Mouse (Mus musculus): ENCODE data around the gene Itpkc. TPM values are rescaled to one million over a fixed set of nuclear protein-coding genes. Genes with fewer than 3 reads are reported as not detected.

The Itpkc gene
- polyA plus RNA-seq, 1 experiment from 2014 or later, result 7.1 TPM

DNA sequence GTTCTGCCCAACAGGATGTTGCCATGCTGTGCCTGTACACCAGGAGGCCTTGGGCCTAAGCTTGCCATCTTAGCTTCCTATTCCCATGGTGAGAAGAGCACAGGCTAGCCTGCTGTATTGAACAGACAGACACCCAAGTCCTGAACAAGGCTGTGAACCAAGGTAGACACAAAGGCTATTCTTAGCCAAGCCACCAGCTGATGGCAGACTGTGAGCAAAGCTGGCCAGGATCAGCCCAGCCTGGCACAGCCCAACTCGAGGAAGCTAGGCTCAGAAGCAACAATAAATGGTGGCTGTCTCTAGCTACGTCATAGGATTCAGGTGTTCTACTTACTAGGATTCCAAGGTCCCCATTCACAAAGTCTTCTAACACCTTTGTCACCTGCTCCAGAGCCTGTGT is 15.8 kb downstream of the Itpkc start:
- H3K4me1 ChIP-seq, result no peaks in the 10 kb centered on the region
- no peak for ATAC-seq (replicated peaks)
- H3K36me3 ChIP-seq, result peaks cover 69% of the 10 kb centered on the region
- H3K9ac ChIP-seq (replicated peaks), result no peak overlapping the region
- no peak overlapping the region for H3K4me3 ChIP-seq
- whole genome bisulfite sequencing, result 79% methylated on average over 2 of the region's 2 CpGs
- H3K27me3 ChIP-seq, result no peaks in the 10 kb centered on the region
- H3K27ac ChIP-seq (replicated peaks), result no peak overlapping the region
- H3K9me3 ChIP-seq, result no peaks in the 10 kb centered on the region
- H3K4me2 ChIP-seq (replicated peaks), result no peak overlapping the region

DNA sequence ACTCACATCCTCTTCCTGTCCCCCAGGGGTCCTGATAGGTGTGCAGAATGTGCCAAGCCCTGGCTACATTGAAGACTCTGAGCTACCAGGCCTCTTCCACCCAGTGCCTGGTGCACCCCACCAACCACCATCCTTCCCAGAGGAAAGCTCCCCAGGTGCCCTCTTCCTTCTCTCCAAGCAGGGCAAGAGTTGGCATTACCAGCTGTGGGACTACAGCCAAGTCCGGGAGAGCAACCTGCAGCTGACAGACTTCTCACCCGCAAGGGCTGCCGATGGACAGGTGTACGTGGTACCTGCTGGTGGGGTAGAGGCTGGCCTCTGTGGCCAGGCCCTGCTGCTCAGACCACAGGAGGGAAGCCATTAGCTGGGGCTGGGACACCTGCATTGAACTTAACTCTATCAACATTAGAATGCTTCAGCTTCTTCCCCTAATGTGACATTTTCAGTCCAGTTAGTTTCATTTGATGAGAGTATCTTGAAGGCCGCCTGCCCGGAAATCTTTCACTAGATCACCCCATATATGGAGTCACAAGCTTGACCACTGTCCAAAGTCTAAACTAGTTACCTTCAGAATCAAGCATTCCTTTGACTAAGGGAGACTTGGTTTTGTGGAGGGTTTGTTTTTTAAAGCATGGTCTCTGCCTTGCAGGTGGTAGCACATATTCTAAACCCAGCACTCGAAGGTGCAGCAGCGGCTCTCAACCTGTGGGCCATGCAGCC is 24.6 kb downstream of the Itpkc start:
- Histone ChIP-seq H3K9ac (replicated peaks) (no peak overlapping the region), H3K27ac (replicated peaks) (no peak overlapping the region), H3K27me3 (no peaks in the 10 kb centered on the region), H3K9me3 (no peaks in the 10 kb centered on the region), H3K4me3 (no peak overlapping the region), H3K4me1 (no peaks in the 10 kb centered on the region), H3K36me3 (peaks cover 36% of the 10 kb centered on the region), H3K4me2 (replicated peaks) (no peak overlapping the region)
- WGBS, result 96% methylated on average over 8 of the region's 8 CpGs
- no peak for ATAC-seq (replicated peaks)

DNA sequence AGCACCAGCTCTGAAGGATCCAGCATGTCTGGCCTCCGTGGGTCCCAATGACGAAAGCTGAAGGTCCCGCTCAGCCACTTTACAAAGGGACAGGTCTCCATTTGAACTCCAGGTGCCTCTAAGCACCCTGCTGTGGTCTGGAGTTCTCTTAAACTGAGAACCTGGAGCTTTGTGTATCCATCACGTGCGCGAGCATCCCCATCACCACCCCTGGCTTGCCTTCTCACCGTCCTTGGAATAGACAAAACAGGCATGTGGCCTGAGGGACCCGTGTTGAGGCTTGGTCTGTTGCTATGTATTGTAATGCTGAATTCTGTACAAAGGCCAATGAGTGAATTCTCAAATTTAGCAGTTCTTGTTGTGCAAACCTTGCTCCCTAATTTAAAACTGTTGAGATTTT is 29.7 kb downstream of the Itpkc start:
- 95% methylated on average over 8 of the region's 8 CpGs for WGBS
- peaks cover 15% of the 10 kb centered on the region for H3K36me3 ChIP-seq
- ATAC-seq (replicated peaks), result no peak
- peaks cover 16% of the 10 kb centered on the region for H3K4me1 ChIP-seq
- H3K4me2 ChIP-seq (replicated peaks), result no peak overlapping the region
- H3K27me3 ChIP-seq, result no peaks in the 10 kb centered on the region
- no peak overlapping the region for H3K4me3 ChIP-seq
- H3K9ac ChIP-seq (replicated peaks), result no peak overlapping the region
- H3K9me3 ChIP-seq, result no peaks in the 10 kb centered on the region
- no peak overlapping the region for H3K27ac ChIP-seq (replicated peaks)

DNA sequence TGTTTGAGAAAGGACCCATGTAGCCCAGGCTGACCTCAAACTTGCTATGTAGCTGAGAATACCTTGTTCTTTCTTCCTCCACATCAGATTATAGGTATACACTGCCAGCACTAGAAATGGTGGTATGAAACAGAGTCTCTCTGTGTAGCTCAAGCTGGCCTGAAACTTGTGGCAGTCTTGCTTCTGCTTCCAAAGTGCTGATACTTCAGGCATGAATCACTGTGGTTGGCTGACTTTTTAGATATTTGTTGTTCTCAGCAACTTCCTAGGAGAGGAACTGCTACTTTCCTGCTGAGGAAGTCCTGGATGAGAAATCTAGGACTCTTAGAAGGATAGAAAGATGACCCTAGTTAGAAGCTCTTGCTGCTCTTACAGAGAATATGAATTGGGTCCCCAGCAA is 30.1 kb downstream of the Itpkc start:
- ATAC-seq (replicated peaks), result no peak
- no peaks in the 10 kb centered on the region for H3K9me3 ChIP-seq
- no peak overlapping the region for H3K4me3 ChIP-seq
- no peak overlapping the region for H3K27ac ChIP-seq (replicated peaks)
- H3K9ac ChIP-seq (replicated peaks), result no peak overlapping the region
- peaks cover 21% of the 10 kb centered on the region for H3K4me1 ChIP-seq
- peaks cover 12% of the 10 kb centered on the region for H3K36me3 ChIP-seq
- H3K4me2 ChIP-seq (replicated peaks), result no peak overlapping the region
- H3K27me3 ChIP-seq, result no peaks in the 10 kb centered on the region

DNA sequence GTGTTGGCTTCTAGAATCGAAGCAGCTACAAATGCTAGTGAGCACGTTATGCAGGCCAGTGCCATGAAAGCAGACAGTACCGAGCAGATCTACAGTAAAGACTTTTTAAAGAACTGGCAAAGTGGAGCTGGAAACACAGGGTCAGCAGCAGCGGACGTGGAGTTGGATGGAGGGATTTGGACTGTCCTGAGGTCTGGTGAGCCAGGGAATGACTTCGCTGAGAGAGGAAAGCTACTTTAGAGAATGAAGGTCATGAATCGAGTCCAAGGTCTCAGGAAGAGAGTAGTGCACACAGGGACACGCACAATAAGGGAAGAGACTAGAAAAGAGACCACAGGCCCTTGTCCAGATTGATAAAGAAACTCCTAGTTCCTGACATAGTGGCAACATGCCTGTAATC is 30.8 kb downstream of the Itpkc start:
- H3K9me3 ChIP-seq, result no peaks in the 10 kb centered on the region
- no peak overlapping the region for H3K9ac ChIP-seq (replicated peaks)
- H3K27me3 ChIP-seq, result no peaks in the 10 kb centered on the region
- H3K4me3 ChIP-seq, result no peak overlapping the region
- ATAC-seq (replicated peaks), result no peak
- peaks cover 26% of the 10 kb centered on the region for H3K4me1 ChIP-seq
- H3K4me2 ChIP-seq (replicated peaks), result no peak overlapping the region
- WGBS, result 92% methylated on average over 8 of the region's 8 CpGs
- peaks cover 12% of the 10 kb centered on the region; the same call in 1 of the 2 replicates for H3K36me3 ChIP-seq
- no peak overlapping the region for H3K27ac ChIP-seq (replicated peaks)

DNA sequence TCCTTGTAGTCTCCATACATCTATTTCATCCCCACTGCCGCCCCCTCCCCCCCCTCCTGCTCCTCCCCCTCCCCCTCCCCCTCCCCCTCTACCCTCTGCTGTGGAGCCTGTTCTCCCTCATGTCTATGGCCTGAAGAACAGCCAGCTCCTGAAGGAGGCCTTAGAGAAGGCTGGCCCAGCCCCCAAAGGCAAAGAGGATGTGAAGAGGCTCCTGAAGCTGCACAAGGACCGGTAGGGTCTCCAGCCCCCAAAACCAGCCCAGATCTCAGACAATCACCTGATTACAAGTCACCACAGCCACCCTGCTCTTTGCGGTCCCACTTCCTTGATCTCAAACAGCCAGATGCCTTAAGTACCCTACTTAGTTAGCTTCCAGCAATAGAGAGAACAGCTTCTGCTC is 31.3 kb downstream of the Itpkc start:
- no peak for ATAC-seq (replicated peaks)
- H3K4me1 ChIP-seq, result peaks cover 26% of the 10 kb centered on the region
- no peak overlapping the region for H3K27ac ChIP-seq (replicated peaks)
- H3K4me2 ChIP-seq (replicated peaks), result no peak overlapping the region
- 96% methylated on average over 3 of the region's 3 CpGs for WGBS
- peaks cover 16% of the 10 kb centered on the region for H3K36me3 ChIP-seq
- no peak overlapping the region for H3K4me3 ChIP-seq
- H3K9me3 ChIP-seq, result no peaks in the 10 kb centered on the region
- no peaks in the 10 kb centered on the region for H3K27me3 ChIP-seq
- H3K9ac ChIP-seq (replicated peaks), result no peak overlapping the region

DNA sequence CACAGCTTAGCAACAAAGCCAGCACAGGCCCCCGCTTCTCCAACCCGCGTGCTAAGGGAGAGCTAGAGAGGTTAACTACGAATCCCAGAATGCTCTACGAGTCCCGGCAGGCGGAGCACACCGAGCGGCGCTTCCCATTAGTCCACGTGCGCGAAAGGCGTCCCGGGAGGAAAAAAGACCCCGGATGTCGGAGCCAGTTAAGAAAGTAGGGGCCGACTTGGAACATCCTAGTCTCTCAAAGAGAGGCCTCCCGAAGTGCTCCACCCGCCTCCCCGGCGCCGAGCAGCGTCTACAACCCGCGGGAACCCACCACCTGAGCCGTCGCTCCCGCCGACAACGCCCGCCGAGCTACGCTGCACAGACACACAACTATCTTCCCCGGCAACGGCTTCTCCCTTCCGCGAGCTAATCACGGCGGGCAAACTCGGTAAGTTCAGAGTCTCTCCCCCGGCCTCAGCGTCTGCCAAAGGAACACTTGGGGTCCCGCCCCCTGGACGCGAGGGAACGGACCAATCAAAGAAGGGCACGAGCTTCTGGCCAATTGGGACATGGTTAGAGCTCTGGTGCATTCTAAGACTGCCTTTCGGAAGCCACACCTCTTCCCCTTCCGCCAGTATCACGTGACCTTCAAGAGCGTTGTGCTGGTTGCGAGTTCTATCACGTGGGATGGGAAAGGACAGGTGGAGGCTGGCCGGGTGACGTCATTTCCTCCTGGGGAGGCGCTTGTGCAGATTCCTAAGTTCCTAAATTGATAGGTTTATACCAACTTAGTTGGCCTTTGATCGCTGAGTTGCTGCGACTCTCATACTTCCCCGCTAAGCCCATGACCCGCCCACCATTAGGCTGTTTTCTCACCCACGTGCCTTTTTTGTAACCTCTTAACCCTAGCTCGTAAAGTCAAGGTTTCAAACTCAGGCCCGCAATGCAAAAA is 32.5 kb downstream of the Itpkc start, which contains the start of the genes BC024978 and Snrpa:
TSS of gene BC024978 (plus strand) at position 101 of the 931 bp plus-strand sequence.
TSS of gene Snrpa (minus strand) at position 591 of the 931 bp plus-strand sequence.
- Histone ChIP-seq H3K27ac (replicated peaks) (peak within 1 kb of the TSS; percentile 98), H3K9me3 (no peaks in the 10 kb centered on the region), H3K4me3 (peak within 1 kb of the TSS; percentile 84), H3K4me1 (peaks cover 26% of the 10 kb centered on the region), H3K9ac (replicated peaks) (peak within 1 kb of the TSS; percentile 81), H3K4me2 (replicated peaks) (peak within 1 kb of the TSS; percentile 79), H3K27me3 (no peaks in the 10 kb centered on the region), H3K36me3 (peaks cover 28% of the 10 kb centered on the region)
- under 1% methylated on average over 64 of the region's 64 CpGs for WGBS
- peak; percentile 98 for ATAC-seq (replicated peaks)

DNA sequence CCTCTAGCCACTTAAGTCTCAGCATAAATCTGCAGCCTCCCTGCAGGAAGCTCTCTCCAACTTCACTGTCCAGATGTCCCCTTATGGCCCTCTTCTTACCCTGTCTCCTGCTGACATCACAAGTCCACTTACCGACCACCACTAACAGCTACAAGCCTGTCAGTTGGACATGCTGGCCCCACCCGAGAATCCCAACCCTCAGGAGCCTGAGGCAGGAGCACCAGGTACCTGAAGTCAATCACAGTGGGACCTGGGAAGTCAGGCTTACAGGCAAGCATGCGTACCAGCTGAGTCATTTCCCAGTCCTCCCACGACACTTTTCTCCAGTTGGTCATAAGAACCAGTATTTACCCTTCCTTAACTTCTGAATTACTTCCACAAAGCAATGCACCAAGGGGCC is 34.7 kb downstream of the Itpkc start:
- Histone ChIP-seq H3K27ac (replicated peaks) (no peak overlapping the region), H3K9ac (replicated peaks) (0 out of 2 replicates have a peak overlapping the region, but pooled peaks have one; percentile 7), H3K4me2 (replicated peaks) (peak overlapping the region; percentile 79; the same call in 1 of the 2 replicates), H3K4me3 (peak overlapping the region; percentile 5; the same call in 1 of the 2 replicates), H3K36me3 (peaks cover 50% of the 10 kb centered on the region), H3K27me3 (no peaks in the 10 kb centered on the region), H3K9me3 (no peaks in the 10 kb centered on the region), H3K4me1 (peaks cover 26% of the 10 kb centered on the region)
- no peak for ATAC-seq (replicated peaks)
- WGBS, result 88% methylated on average over 4 of the region's 4 CpGs

DNA sequence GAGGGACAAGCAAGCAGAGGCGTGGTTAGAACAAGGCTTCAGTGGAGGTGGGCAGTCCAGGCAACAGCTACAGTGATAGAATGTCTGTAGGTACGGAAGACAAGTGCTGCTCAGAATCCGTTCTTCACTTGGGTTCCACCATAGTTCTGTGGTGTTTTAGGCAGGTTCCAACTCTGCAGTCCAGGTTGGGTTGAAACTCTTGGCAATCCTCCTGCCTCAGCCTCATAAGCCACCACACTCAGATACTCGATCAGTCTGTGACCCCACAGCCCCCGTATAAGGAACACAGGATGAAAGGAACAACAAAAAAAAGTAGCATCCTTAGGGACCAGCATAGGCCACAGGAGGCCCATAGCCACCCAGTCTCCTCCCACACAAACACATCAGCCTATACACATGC is 36.0 kb downstream of the Itpkc start:
- Histone ChIP-seq H3K9ac (replicated peaks) (no peak overlapping the region), H3K27ac (replicated peaks) (no peak overlapping the region), H3K4me1 (peaks cover 26% of the 10 kb centered on the region), H3K27me3 (no peaks in the 10 kb centered on the region), H3K4me2 (replicated peaks) (no peak overlapping the region), H3K36me3 (peaks cover 61% of the 10 kb centered on the region), H3K4me3 (no peak overlapping the region), H3K9me3 (no peaks in the 10 kb centered on the region)
- no peak for ATAC-seq (replicated peaks)
- WGBS, result 94% methylated on average over 5 of the region's 5 CpGs

DNA sequence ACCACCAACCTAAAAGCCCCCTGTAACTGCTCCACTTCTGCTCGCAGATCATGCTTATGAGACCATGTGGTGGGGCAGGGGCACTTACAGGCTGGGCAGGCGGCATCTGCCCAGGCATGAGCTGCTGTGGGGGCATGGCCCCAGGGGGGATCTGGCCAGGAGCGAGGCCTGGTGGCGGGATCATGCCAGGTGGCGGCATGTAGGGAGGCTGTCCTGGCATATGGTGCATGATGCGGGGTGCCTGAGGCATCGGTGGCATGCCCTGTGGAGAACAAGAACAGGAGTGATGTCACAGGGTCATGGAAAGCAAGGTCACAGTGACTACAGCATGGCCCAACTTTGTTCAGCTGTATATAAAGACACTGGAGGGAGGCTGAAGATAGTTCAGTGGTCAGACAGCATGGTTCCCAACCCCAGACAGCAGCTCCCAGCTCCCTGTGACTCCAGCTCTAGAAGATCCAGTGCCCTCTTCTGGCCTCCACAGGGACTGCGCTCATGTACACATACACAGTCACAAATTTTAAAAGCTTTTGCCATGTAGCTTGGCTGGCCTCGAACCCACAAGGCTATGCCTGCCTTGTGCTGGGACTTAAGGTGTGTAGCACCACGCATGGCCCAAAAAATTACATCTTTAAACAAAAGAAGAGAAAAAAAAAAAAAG is 39.1 kb downstream of the Itpkc start:
- Histone ChIP-seq H3K4me3 (no peak overlapping the region), H3K9me3 (no peaks in the 10 kb centered on the region), H3K4me1 (peaks cover 14% of the 10 kb centered on the region), H3K27ac (replicated peaks) (no peak overlapping the region), H3K36me3 (peaks cover 90% of the 10 kb centered on the region), H3K4me2 (replicated peaks) (no peak overlapping the region), H3K27me3 (no peaks in the 10 kb centered on the region), H3K9ac (replicated peaks) (no peak overlapping the region)
- 93% methylated on average over 10 of the region's 10 CpGs for WGBS
- ATAC-seq (replicated peaks), result no peak

DNA sequence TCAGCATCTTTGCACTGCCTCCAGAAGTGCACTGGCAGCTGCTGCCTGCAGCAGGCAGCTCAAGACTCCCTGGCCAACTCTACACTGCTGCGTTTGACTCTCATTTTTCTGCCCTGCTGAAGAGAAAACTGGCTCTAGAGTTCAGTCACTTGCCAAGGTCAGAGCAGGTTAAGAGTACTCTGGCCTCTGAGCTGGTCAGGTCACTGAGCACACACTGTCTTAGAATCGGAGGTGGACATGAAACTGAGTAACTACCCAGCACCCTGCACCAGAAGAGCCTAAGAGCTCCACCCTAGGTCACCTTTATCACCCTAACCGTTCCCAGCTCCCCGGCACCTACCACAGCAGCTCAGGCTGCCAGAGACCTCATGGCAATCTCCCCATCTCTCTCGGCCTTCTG is 42.5 kb downstream of the Itpkc start:
- Histone ChIP-seq H3K9ac (replicated peaks) (no peak overlapping the region), H3K9me3 (no peaks in the 10 kb centered on the region), H3K27ac (replicated peaks) (no peak overlapping the region), H3K4me1 (no peaks in the 10 kb centered on the region), H3K4me2 (replicated peaks) (no peak overlapping the region), H3K27me3 (no peaks in the 10 kb centered on the region), H3K36me3 (peaks cover 78% of the 10 kb centered on the region), H3K4me3 (no peak overlapping the region)
- WGBS, result 88% methylated on average over 5 of the region's 5 CpGs
- no peak for ATAC-seq (replicated peaks)

DNA sequence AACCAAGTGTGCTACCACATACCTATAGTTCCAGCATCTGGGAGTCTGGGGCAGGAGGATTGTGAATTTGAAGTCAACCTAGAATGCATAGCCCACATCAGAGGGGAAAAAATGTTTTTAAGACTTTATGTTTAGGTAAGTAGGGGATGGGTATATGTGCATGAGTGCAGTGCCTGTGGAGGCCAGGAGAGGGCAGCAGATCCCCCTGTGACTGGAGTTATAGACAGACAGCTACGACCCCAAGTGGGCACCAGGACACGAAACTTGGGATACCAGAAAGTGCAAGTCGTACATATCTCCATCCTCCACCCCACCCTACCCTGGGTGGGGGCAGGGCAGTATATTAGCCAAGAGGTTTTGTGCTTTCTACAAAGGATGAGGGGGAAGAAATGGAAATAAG is 43.5 kb downstream of the Itpkc start:
- Histone ChIP-seq H3K9me3 (no peaks in the 10 kb centered on the region), H3K4me3 (no peak overlapping the region), H3K27me3 (no peaks in the 10 kb centered on the region), H3K4me2 (replicated peaks) (no peak overlapping the region), H3K4me1 (0 out of 2 replicates have a peak, but pooled peaks cover 2% of the 10 kb centered on the region), H3K9ac (replicated peaks) (no peak overlapping the region), H3K27ac (replicated peaks) (no peak overlapping the region), H3K36me3 (peaks cover 67% of the 10 kb centered on the region)
- no peak for ATAC-seq (replicated peaks)
- 55% methylated on average over 3 of the region's 3 CpGs for WGBS

Measured in forebrain, embryonic 15.5 days (tissue).